Mouse (Mus musculus): Measurements from ENCODE around the gene Ugt1a2.

DNA sequence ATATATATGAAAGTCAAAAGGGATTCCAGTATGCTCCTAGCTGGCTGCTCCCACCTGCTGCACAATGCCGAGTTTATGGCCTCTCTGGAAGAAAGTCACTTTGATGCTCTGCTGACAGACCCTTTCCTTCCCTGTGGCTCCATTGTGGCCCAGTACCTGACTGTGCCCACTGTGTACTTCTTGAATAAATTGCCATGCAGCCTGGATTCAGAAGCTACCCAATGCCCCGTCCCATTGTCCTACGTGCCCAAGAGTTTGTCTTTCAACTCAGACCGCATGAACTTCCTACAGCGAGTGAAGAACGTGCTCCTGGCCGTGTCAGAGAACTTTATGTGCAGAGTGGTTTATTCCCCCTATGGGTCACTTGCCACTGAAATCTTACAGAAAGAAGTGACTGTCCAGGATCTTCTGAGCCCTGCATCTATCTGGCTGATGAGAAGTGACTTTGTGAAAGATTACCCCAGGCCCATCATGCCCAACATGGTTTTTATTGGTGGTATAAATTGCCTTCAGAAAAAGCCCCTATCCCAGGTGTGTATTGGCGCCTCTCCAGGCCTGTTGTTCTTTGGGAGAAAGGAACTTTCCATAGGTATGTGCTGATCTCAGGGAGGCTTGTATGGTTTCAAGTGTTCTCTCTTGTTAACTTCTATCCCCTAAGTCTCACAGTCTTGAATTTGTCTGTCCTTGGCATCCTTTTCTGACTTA, 12.1 kb downstream of the Ugt1a2 start:
- TF ChIP-seq POLR2A (IDR thresholded peaks at IDR 0.05; ENCODE audit: insufficient read depth, low read depth, low read length), result no peak
- no peak for TF ChIP-seq CTCF (IDR thresholded peaks at IDR 0.05; ENCODE audit: insufficient read depth, low read depth, low read length)
